Comparison of ENCODE assay signal across 9 mouse cellular contexts in the genomic region with DNA sequence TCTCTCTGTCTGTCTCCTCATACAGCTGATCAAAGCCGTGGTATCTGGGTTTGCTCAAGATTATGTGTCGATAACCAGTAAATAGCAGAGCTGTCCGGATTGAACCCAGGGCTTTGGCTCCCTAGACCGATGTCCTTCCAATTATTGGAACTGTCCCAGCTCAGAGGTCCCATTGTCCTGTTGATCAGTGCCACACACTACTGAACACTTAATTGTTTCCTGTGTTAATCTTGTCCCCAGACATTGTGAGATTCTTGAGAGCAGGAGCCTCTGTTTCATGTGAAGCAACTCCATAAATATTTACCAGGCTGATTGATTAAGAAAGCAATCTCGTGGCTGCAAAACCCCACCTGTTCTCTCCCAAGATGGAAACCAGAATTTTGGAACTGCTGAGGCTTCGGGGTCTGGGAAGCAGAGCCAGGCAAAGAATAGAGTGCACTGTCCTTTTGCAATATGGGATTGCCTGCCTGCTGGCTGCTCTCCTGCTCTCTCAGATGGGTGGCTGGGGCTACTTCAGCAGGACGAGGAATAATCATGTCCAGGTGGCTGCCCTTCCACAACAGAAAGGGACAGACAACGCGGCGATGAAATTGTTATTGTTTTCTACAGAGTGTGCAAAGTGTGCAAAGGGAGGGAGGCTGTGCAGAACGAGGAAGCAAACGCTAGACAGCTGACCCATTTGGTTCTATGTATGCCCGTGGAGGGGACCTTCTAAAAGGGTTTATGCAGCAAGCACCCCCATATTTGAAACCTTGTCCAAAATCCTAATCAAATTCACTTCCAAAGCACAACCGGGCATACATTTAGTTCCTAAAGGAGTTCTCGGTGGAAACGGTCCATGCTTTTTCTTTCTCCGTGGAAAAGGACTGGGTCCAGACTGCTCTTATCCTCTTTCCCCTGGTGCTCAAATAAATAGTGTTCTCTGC. TPM values are rescaled to one million over a fixed set of nuclear protein-coding genes. Genes with fewer than 3 reads are reported as not detected.
DNase-seq lines count a peak whose midpoint lies in the region; ATAC-seq and TF ChIP-seq lines count a peak whose summit lies in the region.
"Had no signal": no experiment of that assay in that cellular context is flagged by ENCODE, and none has a peak within 500 bp of the region (broad histone marks: within the 10 kb centered on the region; RNA-seq: fewer than 3 reads in every experiment).

No protein-coding gene starts in this region.

- peak overlapping the region; percentile 59 for H3K4me2 ChIP-seq in forebrain, postnatal 0 days (ENCODE audit: low read depth)
- H3K4me2 ChIP-seq in kidney, embryonic 16.5 days (replicated peaks; ENCODE audit: low read depth, low read length): peak overlapping the region; percentile 80
- peak overlapping the region; percentile 76 for H3K4me2 ChIP-seq in midbrain, embryonic 13.5 days (replicated peaks)

- no peak for TF ChIP-seq CTCF in forebrain, postnatal 0 days (IDR thresholded peaks at IDR 0.05; ENCODE audit: low read depth)
- no peak for TF ChIP-seq CTCF in cerebellum, adult 2 months (IDR thresholded peaks at IDR 0.05; ENCODE audit: borderline replicate concordance, insufficient read depth, low read depth, low read length)

- H3K27me3 ChIP-seq in forebrain, postnatal 0 days (ENCODE audit: insufficient read depth, low read length): 0 out of 2 replicates have a peak, but pooled peaks cover 17% of the 10 kb centered on the region
- no peaks in the 10 kb centered on the region for H3K27me3 ChIP-seq in kidney, embryonic 16.5 days (ENCODE audit: insufficient read depth, low read length)
- peaks cover 15% of the 10 kb centered on the region for H3K27me3 ChIP-seq in midbrain, embryonic 13.5 days
- H3K27me3 ChIP-seq in cerebellum, adult 2 months (ENCODE audit: control insufficient read depth, insufficient read depth, low read length): no peaks in the 10 kb centered on the region; the same call in 1 of the 2 replicates

- no peaks in the 10 kb centered on the region for H3K36me3 ChIP-seq in forebrain, postnatal 0 days (ENCODE audit: insufficient read depth)
- H3K36me3 ChIP-seq in kidney, embryonic 16.5 days (ENCODE audit: insufficient read depth, low read length): peaks cover 12% of the 10 kb centered on the region; the same call in 1 of the 2 replicates
- no peaks in the 10 kb centered on the region for H3K36me3 ChIP-seq in midbrain, embryonic 13.5 days

- H3K9ac ChIP-seq in forebrain, postnatal 0 days: 0 out of 2 replicates have a peak overlapping the region, but pooled peaks have one; percentile 54
- peak overlapping the region; percentile 65 for H3K9ac ChIP-seq in kidney, embryonic 16.5 days (replicated peaks; ENCODE audit: low read length)
- peak overlapping the region; percentile 50 for H3K9ac ChIP-seq in midbrain, embryonic 13.5 days (replicated peaks)

- no peak for TF ChIP-seq POLR2A in cerebellum, adult 2 months (IDR thresholded peaks at IDR 0.05; ENCODE audit: borderline replicate concordance, insufficient read depth, low read length)

- ATAC-seq in forebrain, postnatal 0 days: no peak
- ATAC-seq in kidney, embryonic 16.5 days (ENCODE audit: low FRiP score, low TSS enrichment): no peak
- ATAC-seq in midbrain, embryonic 13.5 days: no peak

- H3K4me3 ChIP-seq in forebrain, postnatal 0 days (ENCODE audit: low read depth, low read length): no peak overlapping the region; the same call in 1 of the 2 replicates
- peak overlapping the region; percentile 94 for H3K4me3 ChIP-seq in kidney, embryonic 16.5 days (ENCODE audit: low read length)
- peak overlapping the region; percentile 54; the same call in 1 of the 2 replicates for H3K4me3 ChIP-seq in midbrain, embryonic 13.5 days (replicated peaks)
- H3K4me3 ChIP-seq in cerebellum, adult 2 months (replicated peaks; ENCODE audit: insufficient read depth, low read depth, low read length): no peak overlapping the region

- H3K9me3 ChIP-seq in forebrain, postnatal 0 days (ENCODE audit: low read length): no peaks in the 10 kb centered on the region
- H3K9me3 ChIP-seq in kidney, embryonic 16.5 days (ENCODE audit: low read length): no peaks in the 10 kb centered on the region
- no peaks in the 10 kb centered on the region for H3K9me3 ChIP-seq in midbrain, embryonic 13.5 days

- peak overlapping the region; percentile 41 for H3K27ac ChIP-seq in forebrain, postnatal 0 days (ENCODE audit: low read depth, low read length)
- peak overlapping the region; percentile 99 for H3K27ac ChIP-seq in kidney, embryonic 16.5 days (ENCODE audit: low read length)
- H3K27ac ChIP-seq in midbrain, embryonic 13.5 days: peak overlapping the region; percentile 82
- no peak overlapping the region for H3K27ac ChIP-seq in cerebellum, adult 2 months (ENCODE audit: insufficient read depth, low read length)

- H3K4me1 ChIP-seq in forebrain, postnatal 0 days (ENCODE audit: insufficient read depth): peaks cover 6% of the 10 kb centered on the region; the same call in 1 of the 2 replicates
- H3K4me1 ChIP-seq in kidney, embryonic 16.5 days (ENCODE audit: insufficient read depth, low read length): peaks cover 68% of the 10 kb centered on the region
- peaks cover 85% of the 10 kb centered on the region for H3K4me1 ChIP-seq in midbrain, embryonic 13.5 days (replicated peaks)
- H3K4me1 ChIP-seq in cerebellum, adult 2 months (ENCODE audit: control insufficient read depth, insufficient read depth, low read length): no peaks in the 10 kb centered on the region

- DNase-seq in adrenal gland, adult 2 months: peak; percentile 38
- no peak for DNase-seq in adrenal gland, postnatal 4 days (ENCODE audit: low spot score in 2 of 2)
- DNase-seq in forebrain, postnatal 0 days: no peak
- DNase-seq in cerebellum, adult 2 months: no peak
- DNase-seq in cerebellum, adult 11-12 months: no peak
- DNase-seq in frontal cortex, postnatal 25 days (ENCODE audit: low spot score in 2 of 2): no peak

- WGBS in forebrain, postnatal 0 days: 18% methylated on average over 17 of the region's 17 CpGs
- 5% methylated on average over 17 of the region's 17 CpGs for WGBS in kidney, embryonic 16.5 days
- 5% methylated on average over 17 of the region's 17 CpGs for WGBS in midbrain, embryonic 13.5 days
- 19% methylated on average over 17 of the region's 17 CpGs for WGBS in cerebellum, adult 2 months

RNA-seq across cellular contexts. Expression of gene Id3, which starts 0.8 kb away (rescaled TPM):
- 10 to 100 TPM; 31.5 to 70.5 TPM for total RNA-seq in adrenal gland, adult 2 months (2021)
- 235 and 298 TPM in 2 replicates for polyA plus RNA-seq in adrenal gland, adult 2 months (2012; rRNA removed)
- total RNA-seq in adrenal gland, postnatal 4 days (2021): 10 to 100 TPM; 97.4 to 99.5 TPM
- 134 and 153 TPM in 2 replicates for total RNA-seq in forebrain, postnatal 0 days (2014; rRNA removed)
- polyA plus RNA-seq in forebrain, postnatal 0 days (2015; fragmentation: Nextera tagmentation; extraction: Ambion mirVana): 177 and 185 TPM in 2 replicates
- polyA plus RNA-seq in kidney, embryonic 16.5 days (2015; fragmentation: Nextera tagmentation; extraction: Ambion mirVana): 953 and 999 TPM in 2 replicates
- polyA plus RNA-seq in midbrain, embryonic 13.5 days (2015; fragmentation: Nextera tagmentation; extraction: Ambion mirVana): 175 and 214 TPM in 2 replicates
- 53.6 and 55.1 TPM in 2 replicates for polyA plus RNA-seq in cerebellum, adult 2 months (2012; rRNA removed)
- total RNA-seq: common myeloid progenitor, adult 5-6 weeks had no signal

RNA-seq across cellular contexts. Expression of gene E2f2, which starts 29.7 kb away (rescaled TPM):
- 1 to 10 TPM; 1.8 to 5.1 TPM for total RNA-seq in adrenal gland, adult 2 months (2021)
- polyA plus RNA-seq in adrenal gland, adult 2 months (2012; rRNA removed): 2.9 and 3.0 TPM in 2 replicates
- 10 to 100 TPM; 15.0 to 23.0 TPM for total RNA-seq in adrenal gland, postnatal 4 days (2021)
- 0.85 and 1.2 TPM in 2 replicates for total RNA-seq in forebrain, postnatal 0 days (2014; rRNA removed)
- polyA plus RNA-seq in forebrain, postnatal 0 days (2015; fragmentation: Nextera tagmentation; extraction: Ambion mirVana): 0.84 and 1.4 TPM in 2 replicates
- polyA plus RNA-seq in kidney, embryonic 16.5 days (2015; fragmentation: Nextera tagmentation; extraction: Ambion mirVana): 7.3 and 8.3 TPM in 2 replicates
- polyA plus RNA-seq in midbrain, embryonic 13.5 days (2015; fragmentation: Nextera tagmentation; extraction: Ambion mirVana): 3.8 and 4.0 TPM in 2 replicates
- 0.27 and 0.74 TPM in 2 replicates for polyA plus RNA-seq in cerebellum, adult 2 months (2012; rRNA removed)

Comparison
In these comparisons a context has a peak if more than half of its experiments do, and no peak if none do; other contexts are left out.
1. H3K4me3 ChIP-seq: peak in kidney, embryonic 16.5 days (single experiment) and midbrain, embryonic 13.5 days (single experiment); none in forebrain, postnatal 0 days (single experiment) and cerebellum, adult 2 months (single experiment).
2. Peak in every context shown above with its lines, with median percentiles within 50 percentile points of each other: H3K4me2 ChIP-seq and H3K9ac ChIP-seq.